Mouse (Mus musculus): ENCODE measurements around the gene Arhgap15. TPM values are rescaled to one million over a fixed set of nuclear protein-coding genes. Genes with fewer than 3 reads are reported as not detected.

The Arhgap15 gene
- total and polyA plus RNA-seq, 3 experiments = 1.5 to 2.8 TPM; not detected in 1

DNA sequence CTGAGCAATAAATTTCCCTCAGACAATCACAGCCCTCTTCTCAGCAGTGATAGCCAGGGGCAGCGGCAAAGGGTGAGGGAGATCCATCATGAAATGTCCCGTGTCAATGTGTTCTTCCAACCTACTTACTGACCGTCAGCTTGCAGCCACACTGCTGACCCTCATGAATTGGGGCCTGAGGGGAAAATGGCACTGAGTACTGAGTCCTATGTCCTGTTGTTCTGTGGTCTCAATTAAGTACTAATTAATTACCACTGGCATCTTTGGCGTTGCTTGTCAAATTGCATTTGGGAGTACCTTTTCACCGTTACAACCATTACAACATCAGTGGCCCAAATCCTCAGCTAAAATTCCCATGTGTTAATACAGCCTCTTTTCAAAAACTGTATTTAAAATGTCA lies 599.2 kb downstream of the Arhgap15 start:
- H3K36me3 ChIP-seq (ENCODE audit: control insufficient read depth in 1 of 2, insufficient read depth in 2 of 2, low read length in 2 of 2) = peaks cover 0 to 10% of the 10 kb centered on the region in 2 experiments; a peak in 2 of 4 replicates

DNA sequence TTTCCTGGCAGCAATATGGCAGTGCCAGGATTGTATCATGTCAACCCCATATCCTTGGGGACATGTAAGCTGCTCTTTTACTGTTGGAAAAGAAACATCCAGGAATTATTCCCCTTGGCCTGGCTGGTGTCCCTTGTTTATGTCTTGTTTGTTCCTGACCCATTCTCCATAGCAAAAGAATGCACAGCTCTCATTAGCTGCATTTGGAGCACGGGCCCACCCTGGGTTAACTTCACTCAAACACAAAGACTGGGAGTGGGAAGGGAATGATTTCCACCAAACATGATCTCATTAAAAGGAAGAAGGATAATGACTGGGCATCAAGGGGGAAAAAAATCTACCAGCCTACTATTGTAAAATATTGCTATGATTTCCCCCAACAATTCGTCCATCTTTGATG lies 600.5 kb downstream of the Arhgap15 start:
- Histone ChIP-seq H3K36me3 (ENCODE audit: control insufficient read depth in 1 of 2, insufficient read depth in 2 of 2, low read length in 2 of 2) (peaks cover 0 to 19% of the 10 kb centered on the region in 2 experiments; a peak in 2 of 4 replicates), H3K4me1 (ENCODE audit: control insufficient read depth in 1 of 2, insufficient read depth in 2 of 2, low read length in 2 of 2) (peaks cover 6% of the 10 kb centered on the region in 2 experiments), H3K27ac (ENCODE audit: control insufficient read depth, low read depth, low read length) (no peak overlapping the region), H3K79me2 (ENCODE audit: control insufficient read depth, insufficient read depth, low read length, poor library complexity) (no peaks in the 10 kb centered on the region), H3K4me3 (ENCODE audit: control insufficient read depth in 1 of 2, insufficient read depth in 1 of 2, low read depth in 2 of 2, low read length in 2 of 2) (no peak overlapping the region), H3K27me3 (ENCODE audit: control insufficient read depth in 1 of 2, insufficient read depth in 2 of 2, low read length in 2 of 2) (no peaks in the 10 kb centered on the region), H3K9ac (ENCODE audit: control insufficient read depth, low read depth, low read length, poor library complexity, severe bottlenecking) (no peak overlapping the region), H3K9me3 (replicated peaks; ENCODE audit: insufficient read depth, low read length) (no peaks in the 10 kb centered on the region)
- no peak for DNase-seq (ENCODE audit: low read depth, low spot score)
- TF ChIP-seq CHD1 (IDR thresholded peaks at IDR 0.05; ENCODE audit: low read depth, low read length) (no peak), ZKSCAN1 (IDR thresholded peaks at IDR 0.05; ENCODE audit: low read depth, low read length) (no peak), NRF1 (IDR thresholded peaks at IDR 0.05; ENCODE audit: insufficient read depth, low read depth, low read length, poor library complexity, severe bottlenecking) (no peak), TBP (IDR thresholded peaks at IDR 0.05; ENCODE audit: low read depth, low read length) (no peak), ZMIZ1 (IDR thresholded peaks at IDR 0.05; ENCODE audit: low read depth, low read length) (no peak), MYB (IDR thresholded peaks at IDR 0.05; ENCODE audit: low read depth, low read length) (no peak), CTCF (IDR thresholded peaks at IDR 0.05 in 2 of 3, conservative IDR thresholded peaks at IDR 0.05 in 1 of 3; ENCODE audit: control insufficient read depth in 1 of 3, insufficient read depth in 1 of 3, low read depth in 2 of 3, low read length in 3 of 3, poor library complexity in 1 of 3, severe bottlenecking in 1 of 3) (no peak), BHLHE40 (IDR thresholded peaks at IDR 0.05; ENCODE audit: borderline replicate concordance, low read depth, low read length) (no peak), SIN3A (IDR thresholded peaks at IDR 0.05; ENCODE audit: low read length) (no peak), JUND (IDR thresholded peaks at IDR 0.05; ENCODE audit: low read depth, low read length) (no peak), NELFE (IDR thresholded peaks at IDR 0.05; ENCODE audit: low read depth, low read length) (no peak), E2F4 (IDR thresholded peaks at IDR 0.05; ENCODE audit: borderline replicate concordance, low read depth, low read length) (no peak), SMC3 (IDR thresholded peaks at IDR 0.05; ENCODE audit: low read depth, low read length) (no peak), MYC (IDR thresholded peaks at IDR 0.05; ENCODE audit: low read depth, low read length) (no peak), KAT2A (conservative IDR thresholded peaks at IDR 0.05; ENCODE audit: low read depth, low read length) (no peak), UBTF (IDR thresholded peaks at IDR 0.05; ENCODE audit: borderline replicate concordance, insufficient read depth, low read depth, low read length) (no peak), TCF12 (IDR thresholded peaks at IDR 0.05; ENCODE audit: low read depth, low read length) (no peak), RAD21 (IDR thresholded peaks at IDR 0.05; ENCODE audit: low read depth, low read length) (no peak), MEF2A (IDR thresholded peaks at IDR 0.05; ENCODE audit: extremely low read depth, insufficient replicate concordance, low read depth, low read length, poor library complexity, severe bottlenecking) (no peak)

More for the DNA sequence above, 599.2 kb downstream of the Arhgap15 start:
- H3K27ac ChIP-seq (ENCODE audit: control insufficient read depth, low read depth, low read length) = no peak overlapping the region
- no peak overlapping the region for H3K4me3 ChIP-seq (ENCODE audit: control insufficient read depth in 1 of 2, insufficient read depth in 1 of 2, low read depth in 2 of 2, low read length in 2 of 2)
- H3K4me1 ChIP-seq (ENCODE audit: control insufficient read depth in 1 of 2, insufficient read depth in 2 of 2, low read length in 2 of 2) = peaks cover 0 to 6% of the 10 kb centered on the region in 2 experiments; a peak in 3 of 4 replicates
- no peaks in the 10 kb centered on the region for H3K79me2 ChIP-seq (ENCODE audit: control insufficient read depth, insufficient read depth, low read length, poor library complexity)
- no peaks in the 10 kb centered on the region for H3K9me3 ChIP-seq (replicated peaks; ENCODE audit: insufficient read depth, low read length)
- no peak overlapping the region for H3K9ac ChIP-seq (ENCODE audit: control insufficient read depth, low read depth, low read length, poor library complexity, severe bottlenecking)
- DNase-seq (ENCODE audit: low read depth, low spot score) = no peak
- no peaks in the 10 kb centered on the region for H3K27me3 ChIP-seq (ENCODE audit: control insufficient read depth in 1 of 2, insufficient read depth in 2 of 2, low read length in 2 of 2)
- TF ChIP-seq TBP (IDR thresholded peaks at IDR 0.05; ENCODE audit: low read depth, low read length) (no peak), HCFC1 (IDR thresholded peaks at IDR 0.05; ENCODE audit: low read depth, low read length) (no peak), UBTF (IDR thresholded peaks at IDR 0.05; ENCODE audit: borderline replicate concordance, insufficient read depth, low read depth, low read length) (no peak), ZKSCAN1 (IDR thresholded peaks at IDR 0.05; ENCODE audit: low read depth, low read length) (no peak), GATA1 (IDR thresholded peaks at IDR 0.05; ENCODE audit: low read depth, low read length) (no peak), POLR2AphosphoS2 (IDR thresholded peaks at IDR 0.05; ENCODE audit: low read length) (no peak), MYB (IDR thresholded peaks at IDR 0.05; ENCODE audit: low read depth, low read length) (no peak)
